Mouse (Mus musculus) heart, postnatal 0 days (tissue): ENCODE measurements around the gene Ppp5c.
A peak's percentile ranks its signal among the peaks of the same experiment; 100 is the strongest.

Experiments used
- CTCF ChIP-seq: IDR thresholded peaks from 2 replicates; pipeline ENCODE4 v1.5.1; 2016; ENCODE audit warnings: antibody characterized with exemption, control low read depth, low read depth
- EP300 ChIP-seq: IDR thresholded peaks from 2 replicates; pipeline ENCODE4 v1.6.1; 2016; ENCODE audit warnings: antibody characterized with exemption, low read depth

DNA sequence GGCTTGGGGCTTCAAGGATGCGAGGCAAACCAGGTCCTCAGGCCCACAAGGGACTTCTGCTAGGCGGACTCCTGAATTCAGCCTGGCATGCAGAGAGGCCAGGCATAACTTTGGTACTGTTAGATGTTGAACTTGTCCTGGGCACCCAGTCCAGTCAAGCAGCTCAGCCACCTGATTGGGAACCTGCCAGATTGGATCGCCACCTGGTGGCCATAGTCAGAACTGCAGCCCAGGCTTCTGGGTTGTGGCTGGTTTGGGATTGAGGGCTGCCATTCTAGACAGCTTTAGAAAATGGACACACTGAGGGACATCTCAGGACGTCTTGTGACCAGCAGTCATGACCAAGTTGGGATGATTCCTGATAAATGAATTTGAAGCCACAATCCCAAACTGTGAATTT is 28.1 kb downstream of the Ppp5c start:
- TF ChIP-seq CTCF (peak; percentile 96), EP300 (no peak)
